Mouse (Mus musculus): ENCODE measurements around the gene Rit1.

- TF ChIP-seq POLR2A (IDR thresholded peaks at IDR 0.05; ENCODE audit: low read depth, low read length) = no peak
- TF ChIP-seq CTCF (conservative IDR thresholded peaks at IDR 0.05; ENCODE audit: insufficient read depth, insufficient read length, low read depth, low read length) = no peak
These were observed 30.2 kb downstream of the Rit1 start for GRCm38 (mm10) chr3:88746871-88747231.

All from kidney, adult 2 months (tissue).